33 mouse cellular contexts compared by ENCODE assay signal in genomic region chr13:110871125-110871775, GRCm38 (mm10).
DNase-seq lines count a peak whose midpoint lies in the region; ATAC-seq lines count a peak whose summit lies in the region.
"Had no signal": no experiment of that assay in that cellular context is flagged by ENCODE, and none has a peak within 500 bp of the region (broad histone marks: within the 10 kb centered on the region; RNA-seq: fewer than 3 reads in every experiment).

No protein-coding gene starts in this region.

- H3K9ac ChIP-seq in forebrain, embryonic 14.5 days (ENCODE audit: low read length): no peak overlapping the region
- H3K9ac ChIP-seq in forebrain, embryonic 16.5 days (replicated peaks; ENCODE audit: low read depth, low read length): no peak overlapping the region
- no peak overlapping the region for H3K9ac ChIP-seq in midbrain, embryonic 12.5 days (replicated peaks)
- H3K9ac ChIP-seq: embryonic facial prominence, embryonic 13.5 days; heart, embryonic 13.5 days; limb, embryonic 15.5 days; liver, embryonic 13.5 days; neural tube, embryonic 15.5 days had no signal

- 4% methylated on average over 4 of the region's 4 CpGs for WGBS in forebrain, embryonic 14.5 days
- 8% methylated on average over 4 of the region's 4 CpGs for WGBS in forebrain, embryonic 16.5 days
- WGBS in midbrain, embryonic 12.5 days: 7% methylated on average over 4 of the region's 4 CpGs

- H3K4me2 ChIP-seq in forebrain, embryonic 14.5 days (ENCODE audit: low read length): no peak overlapping the region
- H3K4me2 ChIP-seq in forebrain, embryonic 16.5 days (ENCODE audit: low read length): no peak overlapping the region
- no peak overlapping the region for H3K4me2 ChIP-seq in midbrain, embryonic 12.5 days (replicated peaks)
- H3K4me2 ChIP-seq: embryonic facial prominence, embryonic 13.5 days; heart, embryonic 13.5 days; limb, embryonic 15.5 days; liver, embryonic 13.5 days; neural tube, embryonic 15.5 days had no signal

- H3K27me3 ChIP-seq in forebrain, embryonic 14.5 days (replicated peaks; ENCODE audit: control insufficient read depth, insufficient read depth, low read length): no peaks in the 10 kb centered on the region
- no peaks in the 10 kb centered on the region for H3K27me3 ChIP-seq in forebrain, embryonic 16.5 days (replicated peaks; ENCODE audit: control insufficient read depth, insufficient read depth, low read length)
- H3K27me3 ChIP-seq in midbrain, embryonic 12.5 days: peaks cover 43% of the 10 kb centered on the region
- H3K27me3 ChIP-seq: CH12.LX; embryonic facial prominence, embryonic 13.5 days; heart, embryonic 13.5 days; limb, embryonic 15.5 days; liver, embryonic 13.5 days; neural tube, embryonic 15.5 days had no signal

- DNase-seq in embryo, embryonic 10 days (ENCODE audit: low spot score): peak; percentile 45
- no peak for DNase-seq in embryo, embryonic 9.5 days (ENCODE audit: extremely low spot score)
- DNase-seq in forebrain, embryonic 14.5 days (ENCODE audit: low spot score): no peak
- peak; percentile 16 for DNase-seq in retina, embryonic 14.5 days (ENCODE audit: low spot score)
- DNase-seq in heart, adult 18-20 months: no peak
- no peak for DNase-seq in left cerebral cortex, adult 11 months (ENCODE audit: low spot score)
- DNase-seq: adrenal gland, adult 2 months; adrenal gland, postnatal 36 days; cerebellum, postnatal 14 days; gastrocnemius, postnatal 36 days; heart, adult 2 months; heart, postnatal 10 days; kidney, adult 8-10 months; kidney, postnatal 4 days; layer of hippocampus, postnatal 36 days; liver, embryonic 13.5 days; lung, adult 18-20 months; lung, postnatal 4 days; thymus, adult 2 months; thymus, postnatal 36 days had no signal

- no peaks in the 10 kb centered on the region for H3K36me3 ChIP-seq in forebrain, embryonic 14.5 days (ENCODE audit: control insufficient read depth, insufficient read depth, low read length)
- H3K36me3 ChIP-seq in forebrain, embryonic 16.5 days (ENCODE audit: control insufficient read depth, insufficient read depth): no peaks in the 10 kb centered on the region
- no peaks in the 10 kb centered on the region for H3K36me3 ChIP-seq in midbrain, embryonic 12.5 days
- H3K36me3 ChIP-seq: embryonic facial prominence, embryonic 13.5 days; heart, embryonic 13.5 days; limb, embryonic 10.5 days; limb, embryonic 15.5 days; liver, embryonic 13.5 days; neural tube, embryonic 15.5 days had no signal

- peaks cover 6% of the 10 kb centered on the region; the same call in 1 of the 2 replicates for H3K4me1 ChIP-seq in forebrain, embryonic 14.5 days (ENCODE audit: control insufficient read depth, insufficient read depth, low read length)
- no peaks in the 10 kb centered on the region for H3K4me1 ChIP-seq in forebrain, embryonic 16.5 days (replicated peaks; ENCODE audit: control insufficient read depth, insufficient read depth, low read length)
- peaks cover 21% of the 10 kb centered on the region for H3K4me1 ChIP-seq in midbrain, embryonic 12.5 days
- H3K4me1 ChIP-seq: liver, embryonic 13.5 days; neural tube, embryonic 15.5 days had no signal

- ATAC-seq in forebrain, embryonic 14.5 days: peak; percentile 58; the same call in 1 of the 2 replicates
- no peak for ATAC-seq in forebrain, embryonic 16.5 days
- peak; percentile 69 for ATAC-seq in midbrain, embryonic 12.5 days (ENCODE audit: low FRiP score, low read depth)
- ATAC-seq: activated CD4-positive, CD25-positive, alpha-beta regulatory T cell, adult 4 months; intestine, embryonic 16.5 days; lung, postnatal 0 days had no signal

- no peak overlapping the region for H3K27ac ChIP-seq in forebrain, embryonic 14.5 days (ENCODE audit: low read depth, low read length)
- no peak overlapping the region for H3K27ac ChIP-seq in forebrain, embryonic 16.5 days (ENCODE audit: low read length)
- no peak overlapping the region for H3K27ac ChIP-seq in midbrain, embryonic 12.5 days (replicated peaks)
- H3K27ac ChIP-seq: embryonic facial prominence, embryonic 13.5 days; heart, adult 2 months; heart, embryonic 13.5 days; kidney, postnatal 0 days; limb, embryonic 10.5 days; limb, embryonic 15.5 days; liver, embryonic 13.5 days; neural tube, embryonic 15.5 days had no signal

- H3K9me3 ChIP-seq in forebrain, embryonic 14.5 days (replicated peaks; ENCODE audit: control insufficient read depth, low read length): no peaks in the 10 kb centered on the region
- H3K9me3 ChIP-seq in forebrain, embryonic 16.5 days (ENCODE audit: control insufficient read depth, low read length): no peaks in the 10 kb centered on the region
- H3K9me3 ChIP-seq in midbrain, embryonic 12.5 days: no peaks in the 10 kb centered on the region
- H3K9me3 ChIP-seq: embryonic facial prominence, embryonic 13.5 days; heart, embryonic 13.5 days; limb, embryonic 10.5 days; limb, embryonic 15.5 days; liver, embryonic 13.5 days; megakaryocyte, embryonic 14.5 days; neural tube, embryonic 15.5 days had no signal

- H3K4me3 ChIP-seq in forebrain, embryonic 14.5 days (ENCODE audit: low read depth, low read length): no peak overlapping the region
- H3K4me3 ChIP-seq in forebrain, embryonic 16.5 days (replicated peaks; ENCODE audit: low read length): no peak overlapping the region
- H3K4me3 ChIP-seq in midbrain, embryonic 12.5 days: no peak overlapping the region
- H3K4me3 ChIP-seq: embryonic facial prominence, embryonic 13.5 days; heart, adult 2 months; heart, embryonic 13.5 days; limb, embryonic 10.5 days; limb, embryonic 15.5 days; liver, embryonic 13.5 days; megakaryocyte, embryonic 14.5 days; neural tube, embryonic 15.5 days had no signal

Comparison
In these comparisons a context has a peak if more than half of its experiments do, and no peak if none do; other contexts are left out.
1. DNase-seq: peak in embryo, embryonic 10 days (single experiment) and retina, embryonic 14.5 days (single experiment); none in embryo, embryonic 9.5 days (single experiment), forebrain, embryonic 14.5 days (single experiment), heart, adult 18-20 months (0 of 2) and left cerebral cortex, adult 11 months (single experiment).